23 mouse cellular contexts compared by ENCODE assay signal in the genomic region with DNA sequence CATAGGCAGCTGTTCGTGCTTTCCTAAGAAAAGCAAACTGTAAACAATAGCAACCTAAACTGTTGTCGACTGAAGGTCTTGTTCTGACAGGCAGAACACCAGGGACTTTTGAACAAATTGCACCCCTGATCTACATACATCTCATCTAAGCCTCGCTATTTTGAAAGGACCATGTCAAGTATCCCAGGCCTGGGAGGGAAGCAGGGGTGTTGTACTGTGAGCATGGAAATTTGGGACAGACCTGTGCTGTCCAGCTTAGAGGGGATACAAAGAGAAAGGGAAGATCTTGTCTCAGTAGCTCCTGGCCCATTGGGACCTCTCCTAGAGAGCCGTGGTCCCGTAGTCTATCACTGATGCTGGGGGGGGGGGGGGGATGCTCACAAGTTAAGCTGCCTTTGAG.
DNase-seq lines count a peak whose midpoint lies in the region; ATAC-seq lines count a peak whose summit lies in the region.
"Had no signal": no experiment of that assay in that cellular context is flagged by ENCODE, and none has a peak within 500 bp of the region (broad histone marks: within the 10 kb centered on the region; RNA-seq: fewer than 3 reads in every experiment).

No protein-coding gene starts in this region.

- H3K4me3 ChIP-seq in midbrain, embryonic 10.5 days, result no peak overlapping the region
- no peak overlapping the region for H3K4me3 ChIP-seq in midbrain, embryonic 15.5 days
- H3K4me3 ChIP-seq in embryonic facial prominence, embryonic 12.5 days, result no peak overlapping the region
- H3K4me3 ChIP-seq in limb, embryonic 11.5 days (ENCODE audit: low read depth, low read length), result no peak overlapping the region
- H3K4me3 ChIP-seq in limb, embryonic 15.5 days, result no peak overlapping the region
- H3K4me3 ChIP-seq: forebrain, embryonic 12.5 days; gastrocnemius, adult 2 months; hindbrain, embryonic 12.5 days had no signal

- WGBS in midbrain, embryonic 10.5 days, result 77% methylated on average over 5 of the region's 5 CpGs
- WGBS in midbrain, embryonic 15.5 days, result 69% methylated on average over 5 of the region's 5 CpGs
- 45% methylated on average over 5 of the region's 5 CpGs for WGBS in embryonic facial prominence, embryonic 12.5 days
- 77% methylated on average over 5 of the region's 5 CpGs for WGBS in limb, embryonic 11.5 days
- 66% methylated on average over 5 of the region's 5 CpGs for WGBS in limb, embryonic 15.5 days

- H3K27ac ChIP-seq in midbrain, embryonic 10.5 days (replicated peaks), result 0 out of 2 replicates have a peak overlapping the region, but pooled peaks have one; percentile 17
- H3K27ac ChIP-seq in midbrain, embryonic 15.5 days, result no peak overlapping the region
- H3K27ac ChIP-seq in embryonic facial prominence, embryonic 12.5 days, result peak overlapping the region; percentile 24; the same call in 1 of the 2 replicates
- H3K27ac ChIP-seq in limb, embryonic 11.5 days (replicated peaks; ENCODE audit: low read depth, low read length), result peak overlapping the region; percentile 59
- H3K27ac ChIP-seq in limb, embryonic 15.5 days, result no peak overlapping the region
- H3K27ac ChIP-seq: forebrain, embryonic 12.5 days; gastrocnemius, adult 2 months; heart, embryonic 10.5 days; hindbrain, embryonic 12.5 days had no signal

- H3K4me1 ChIP-seq in midbrain, embryonic 10.5 days, result peaks cover 31% of the 10 kb centered on the region
- peaks cover 14% of the 10 kb centered on the region for H3K4me1 ChIP-seq in midbrain, embryonic 15.5 days
- peaks cover 10% of the 10 kb centered on the region; the same call in 1 of the 2 replicates for H3K4me1 ChIP-seq in embryonic facial prominence, embryonic 12.5 days
- H3K4me1 ChIP-seq in limb, embryonic 11.5 days (ENCODE audit: control insufficient read depth, insufficient read depth, low read length), result peaks cover 22% of the 10 kb centered on the region
- H3K4me1 ChIP-seq in limb, embryonic 15.5 days, result peaks cover 10% of the 10 kb centered on the region

- no peak for DNase-seq in midbrain, embryonic 10.5 days (ENCODE audit: low spot score)
- DNase-seq in limb, embryonic 11.5 days (ENCODE audit: low spot score), result no peak
- DNase-seq in left cerebral cortex, adult 8-10 months (ENCODE audit: low spot score in 2 of 2), result no peak
- no peak for DNase-seq in left cerebral cortex, postnatal 4 days
- DNase-seq: adrenal gland, postnatal 14 days; cerebellum, adult 18-20 months; cerebellum, adult 9-11 months; cerebellum, postnatal 36 days; forebrain, postnatal 0 days; gastrocnemius, adult 2 months; gastrocnemius, postnatal 25 days; heart, postnatal 10 days; heart, postnatal 4 days had no signal

- no peaks in the 10 kb centered on the region for H3K36me3 ChIP-seq in midbrain, embryonic 10.5 days
- H3K36me3 ChIP-seq in midbrain, embryonic 15.5 days (replicated peaks), result no peaks in the 10 kb centered on the region
- no peaks in the 10 kb centered on the region for H3K36me3 ChIP-seq in embryonic facial prominence, embryonic 12.5 days
- no peaks in the 10 kb centered on the region for H3K36me3 ChIP-seq in limb, embryonic 11.5 days (ENCODE audit: control insufficient read depth, insufficient read depth, low read length)
- H3K36me3 ChIP-seq in limb, embryonic 15.5 days, result no peaks in the 10 kb centered on the region
- H3K36me3 ChIP-seq: forebrain, embryonic 12.5 days; heart, embryonic 10.5 days; hindbrain, embryonic 12.5 days had no signal

- H3K4me2 ChIP-seq in midbrain, embryonic 15.5 days, result no peak overlapping the region
- no peak overlapping the region; the same call in 1 of the 2 replicates for H3K4me2 ChIP-seq in embryonic facial prominence, embryonic 12.5 days (replicated peaks)
- H3K4me2 ChIP-seq in limb, embryonic 11.5 days (ENCODE audit: low read depth, severe bottlenecking), result no peak overlapping the region; the same call in 1 of the 2 replicates
- peak overlapping the region; percentile 50; the same call in 1 of the 2 replicates for H3K4me2 ChIP-seq in limb, embryonic 15.5 days

- no peaks in the 10 kb centered on the region for H3K9me3 ChIP-seq in midbrain, embryonic 10.5 days (replicated peaks)
- no peaks in the 10 kb centered on the region for H3K9me3 ChIP-seq in midbrain, embryonic 15.5 days
- H3K9me3 ChIP-seq in embryonic facial prominence, embryonic 12.5 days, result no peaks in the 10 kb centered on the region
- H3K9me3 ChIP-seq in limb, embryonic 11.5 days (ENCODE audit: control insufficient read depth, low read length), result no peaks in the 10 kb centered on the region
- no peaks in the 10 kb centered on the region for H3K9me3 ChIP-seq in limb, embryonic 15.5 days
- H3K9me3 ChIP-seq: forebrain, embryonic 12.5 days; heart, embryonic 10.5 days; hindbrain, embryonic 12.5 days had no signal

- intact Hi-C loops in left cerebral cortex, postnatal 4 days (cut with DNase I), result loop anchor here (10.0 kb wide), 1 partner anchor 220 kb away; no protein-coding TSS in a partner anchor

- H3K27me3 ChIP-seq in midbrain, embryonic 10.5 days (ENCODE audit: low read depth, poor library complexity, severe bottlenecking), result 0 out of 2 replicates have a peak, but pooled peaks cover 3% of the 10 kb centered on the region
- no peaks in the 10 kb centered on the region for H3K27me3 ChIP-seq in midbrain, embryonic 15.5 days (replicated peaks)
- H3K27me3 ChIP-seq in embryonic facial prominence, embryonic 12.5 days, result no peaks in the 10 kb centered on the region
- no peaks in the 10 kb centered on the region for H3K27me3 ChIP-seq in limb, embryonic 11.5 days (ENCODE audit: control insufficient read depth, insufficient read depth, low read length)
- no peaks in the 10 kb centered on the region for H3K27me3 ChIP-seq in limb, embryonic 15.5 days
- H3K27me3 ChIP-seq: CH12.LX; forebrain, embryonic 12.5 days; hindbrain, embryonic 12.5 days had no signal

- ATAC-seq in midbrain, embryonic 15.5 days (replicated peaks), result no peak
- no peak for ATAC-seq in embryonic facial prominence, embryonic 12.5 days (ENCODE audit: insufficient number of reproducible peaks, insufficient read depth, low FRiP score, low TSS enrichment)
- no peak for ATAC-seq in limb, embryonic 11.5 days (ENCODE audit: insufficient number of reproducible peaks, low FRiP score, low TSS enrichment, low read depth)
- no peak for ATAC-seq in limb, embryonic 15.5 days (ENCODE audit: insufficient number of reproducible peaks, low FRiP score, low TSS enrichment, low read depth)
- ATAC-seq: activated CD4-positive, CD25-positive, alpha-beta regulatory T cell, adult 4 months; forebrain, postnatal 0 days; hindbrain, embryonic 16.5 days; Patski had no signal

- H3K9ac ChIP-seq in midbrain, embryonic 15.5 days, result no peak overlapping the region
- no peak overlapping the region for H3K9ac ChIP-seq in embryonic facial prominence, embryonic 12.5 days
- no peak overlapping the region for H3K9ac ChIP-seq in limb, embryonic 11.5 days (ENCODE audit: low read length)
- no peak overlapping the region for H3K9ac ChIP-seq in limb, embryonic 15.5 days
- H3K9ac ChIP-seq: forebrain, embryonic 12.5 days; forebrain, postnatal 0 days; hindbrain, embryonic 12.5 days had no signal

Comparison
In these comparisons a context has a peak if more than half of its experiments do, and no peak if none do; other contexts are left out.
1. H3K27ac ChIP-seq: peak in midbrain, embryonic 10.5 days (single experiment), embryonic facial prominence, embryonic 12.5 days (single experiment) and limb, embryonic 11.5 days (single experiment); none in midbrain, embryonic 15.5 days (single experiment) and limb, embryonic 15.5 days (single experiment).